Mouse (Mus musculus) thymus, adult 18-20 months (tissue): Measurements from ENCODE around the gene Pbx1.

Source experiments
- DNase-seq, 2 experiments: peaks; one replicate each; pipeline ENCODE4 v3.0.0; 2022; ENCODE audit warnings: mixed read lengths in 2 of 2

Gene Pbx1

DNA sequence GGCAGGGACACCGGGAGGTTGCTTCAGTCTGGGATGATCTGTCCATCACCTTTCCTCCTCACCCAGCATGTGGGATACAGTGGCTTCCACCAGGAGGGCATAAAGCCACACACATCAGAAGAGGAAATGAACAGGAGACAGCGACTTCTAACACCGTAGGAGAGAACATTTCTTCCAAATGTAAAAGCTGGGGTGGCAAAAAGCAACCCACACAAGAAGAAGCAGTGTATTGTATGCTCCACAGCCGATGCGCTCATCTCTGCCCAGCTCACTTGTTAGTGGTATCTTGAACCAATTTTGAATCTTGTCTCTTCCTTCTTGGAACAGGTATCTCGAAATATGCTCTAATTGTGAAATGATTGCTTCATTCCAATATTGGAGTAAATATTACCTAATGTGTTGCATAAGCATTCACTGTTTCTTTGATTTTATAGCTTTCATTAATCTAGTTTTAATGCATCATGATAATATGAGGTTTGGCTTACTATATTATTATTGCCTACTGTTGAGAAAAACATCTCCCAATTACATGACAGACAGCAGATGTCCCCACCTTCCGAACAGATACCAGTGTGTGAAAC, 95.7 kb downstream of the Pbx1 start:
- DNase-seq, result no peak

DNA sequence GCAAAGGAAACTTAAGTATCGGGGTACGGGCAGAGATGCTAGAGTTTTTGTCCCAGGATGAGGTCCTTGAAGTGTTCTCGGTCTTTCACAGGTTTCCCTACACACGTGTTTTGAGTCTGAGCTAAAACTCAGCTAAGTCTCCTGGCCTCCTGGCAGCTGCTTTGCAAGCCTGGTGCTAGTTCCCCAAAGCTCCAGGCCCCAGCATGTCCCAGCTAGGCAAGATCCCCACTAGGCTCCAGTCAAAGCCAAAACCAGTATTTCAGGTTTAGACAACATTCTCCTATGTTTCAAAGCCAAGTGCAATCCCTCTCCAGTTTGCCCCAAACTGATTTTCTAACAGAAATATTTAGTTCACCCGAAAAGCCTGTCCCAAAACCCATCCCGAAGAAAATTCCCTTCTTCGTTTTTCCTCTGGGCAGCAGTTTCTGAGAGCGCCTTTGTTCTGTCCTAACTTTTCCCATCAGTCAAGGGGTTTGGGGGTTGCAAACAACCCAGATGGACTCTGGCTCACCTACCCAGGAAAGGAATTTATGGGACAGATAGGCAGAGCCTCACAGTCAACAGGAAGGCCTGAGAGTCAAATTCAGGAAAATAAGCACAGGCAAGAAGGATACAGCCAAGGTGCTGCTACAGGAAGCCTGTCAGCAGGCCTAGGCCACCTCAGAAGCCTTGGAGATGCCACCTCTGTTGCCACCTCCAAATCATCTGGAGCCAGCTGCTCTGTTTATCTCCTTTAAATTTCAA, 97.1 kb downstream of the Pbx1 start:
- no peak for DNase-seq

- DNase-seq, result no peak
Observed at GRCm38 (mm10) chr1:168332056-168332455, 100.0 kb downstream of the Pbx1 start.

- DNase-seq, result no peak
Observed at GRCm38 (mm10) chr1:168328236-168328605, 103.8 kb downstream of the Pbx1 start.

- DNase-seq, result no peak
Observed at GRCm38 (mm10) chr1:168327405-168328235, 104.5 kb downstream of the Pbx1 start.

- no peak for DNase-seq
Observed at GRCm38 (mm10) chr1:168325786-168326185, 106.3 kb downstream of the Pbx1 start.

- no peak for DNase-seq
Observed at GRCm38 (mm10) chr1:168324306-168325085, 107.6 kb downstream of the Pbx1 start.

DNA sequence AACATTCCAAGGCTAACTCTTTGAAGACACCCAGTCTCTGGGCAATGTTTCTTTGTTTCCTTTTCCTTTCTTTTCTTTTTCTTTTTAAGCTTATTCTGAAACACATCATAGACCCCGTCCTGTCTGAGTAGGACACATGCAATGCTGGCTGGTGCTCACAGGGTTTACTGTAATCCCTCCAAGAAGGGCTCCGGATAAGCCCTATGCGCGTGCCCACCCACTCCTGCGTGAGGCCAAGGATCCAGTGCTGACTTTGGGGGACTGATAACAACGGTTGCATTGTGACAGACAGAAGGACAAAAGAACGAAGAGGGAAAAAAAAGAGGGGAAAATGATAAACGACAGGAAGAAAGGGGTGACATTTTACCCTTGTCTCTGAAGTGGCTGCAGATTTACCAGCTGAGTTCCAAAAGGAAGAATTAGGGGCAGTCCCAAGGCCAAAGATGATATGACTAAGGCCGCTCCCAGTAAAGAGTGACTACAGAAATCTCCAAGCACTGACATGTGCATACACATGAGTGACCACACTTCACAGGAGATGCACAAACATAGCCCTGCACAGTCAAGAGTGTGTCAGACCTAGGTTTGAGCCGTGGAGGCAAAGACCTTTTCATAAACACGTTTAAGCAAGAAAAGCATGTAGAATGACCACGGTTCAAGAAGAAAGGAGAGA, 108.5 kb downstream of the Pbx1 start:
- DNase-seq, result no peak

DNA sequence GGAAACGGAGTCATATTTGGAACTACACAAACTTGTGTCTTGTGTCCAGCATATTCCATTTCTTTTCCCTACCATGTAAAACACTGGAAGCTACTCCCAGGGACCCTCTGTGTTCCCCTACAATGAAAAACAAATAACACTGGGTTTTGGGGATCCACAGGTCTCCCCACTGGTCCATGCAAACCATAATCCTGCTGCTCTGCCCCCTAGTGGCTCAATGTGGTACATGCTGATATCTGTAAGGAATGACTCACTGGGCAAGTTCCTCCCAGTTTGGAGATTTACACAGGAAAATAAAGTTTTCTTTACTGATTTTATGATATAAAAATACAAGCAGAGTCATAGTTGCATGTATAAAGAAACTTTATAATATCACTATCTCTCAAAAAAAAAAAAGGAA, 109.2 kb downstream of the Pbx1 start:
- DNase-seq, result no peak

GRCm38 (mm10) chr1:168319695-168320094, 112.4 kb downstream of the Pbx1 start:
- DNase-seq, result no peak

DNA sequence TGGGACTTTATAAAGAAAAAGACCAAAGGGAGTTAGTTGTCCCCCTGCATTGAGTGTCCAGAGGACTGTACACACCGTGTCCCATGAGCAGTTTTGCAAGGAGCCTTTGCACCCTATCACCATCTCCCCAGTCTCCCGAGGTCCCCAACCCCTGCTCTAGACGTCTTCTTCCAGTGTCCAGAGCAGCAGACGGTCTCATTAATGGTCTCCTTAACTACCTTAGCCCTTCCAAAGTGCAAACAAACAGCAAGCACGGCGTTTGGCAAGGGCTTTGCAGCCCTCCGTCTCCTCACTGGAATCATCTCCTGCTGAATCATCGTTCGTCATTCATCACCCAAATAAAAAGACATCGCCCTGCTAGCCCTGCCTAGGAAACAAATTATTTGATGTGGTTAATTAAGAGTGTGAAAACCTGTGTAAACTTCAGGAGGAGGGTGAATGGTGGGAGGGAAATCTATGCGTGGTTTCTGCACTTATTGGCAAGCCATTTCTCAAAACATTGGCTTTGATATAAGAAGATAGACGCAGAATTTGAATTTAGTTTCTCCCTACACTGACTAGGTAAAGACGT, 113.1 kb downstream of the Pbx1 start:
- DNase-seq, result no peak

DNA sequence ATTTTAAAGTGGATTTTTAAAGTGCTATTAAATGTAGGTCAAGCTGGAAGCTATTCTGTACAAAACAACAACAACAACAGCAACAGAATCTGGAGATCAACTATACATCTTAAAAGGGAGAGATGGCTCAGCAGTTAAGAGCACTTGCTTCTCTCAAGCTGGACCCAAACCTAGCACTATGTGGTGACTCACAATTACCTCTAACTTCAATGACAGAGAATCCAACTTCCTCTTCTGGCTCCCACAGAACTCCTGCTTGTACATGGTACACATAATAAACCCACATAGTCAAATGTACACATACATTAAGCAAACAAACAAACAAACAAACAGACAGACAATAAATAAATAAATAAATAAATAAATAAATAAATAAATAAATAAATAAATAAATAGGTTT, 118.3 kb downstream of the Pbx1 start:
- DNase-seq, result no peak

DNA sequence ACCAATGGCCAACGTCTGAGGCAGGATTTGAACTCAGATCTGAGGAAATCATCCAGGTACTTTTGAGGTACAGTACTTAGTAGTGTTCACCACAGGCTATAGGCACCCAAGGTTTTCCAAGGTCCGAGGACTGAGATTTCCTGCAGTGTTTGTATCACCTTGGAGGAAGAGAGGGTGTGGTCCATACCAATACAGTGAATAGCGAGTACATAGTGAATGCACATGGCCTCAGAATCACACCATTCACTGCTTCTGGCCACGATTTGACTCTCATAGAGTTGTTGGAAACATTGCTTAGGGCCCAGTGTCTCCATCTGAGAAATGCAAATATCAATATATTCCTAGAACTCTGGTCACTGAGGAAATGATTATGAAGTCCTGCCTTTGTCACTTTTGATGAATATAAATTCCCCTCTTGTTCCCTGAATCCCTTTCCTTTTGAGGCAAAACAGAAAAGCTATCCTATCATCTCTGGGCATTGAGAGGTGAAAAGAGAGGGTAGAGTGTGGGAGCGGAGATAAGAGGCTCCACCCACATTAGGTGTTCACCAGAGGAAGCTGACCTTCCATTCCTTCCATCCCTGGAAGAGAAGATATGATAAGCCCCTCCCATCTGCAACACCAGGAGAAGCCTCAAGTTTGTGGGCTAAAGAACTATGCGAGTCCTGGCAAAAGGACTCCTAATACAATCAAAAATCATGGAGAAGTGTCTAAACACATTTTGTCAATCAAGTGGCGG, 119.2 kb downstream of the Pbx1 start:
- DNase-seq, result no peak

GRCm38 (mm10) chr1:168309101-168309521, 123.0 kb downstream of the Pbx1 start:
- DNase-seq, result no peak

DNA sequence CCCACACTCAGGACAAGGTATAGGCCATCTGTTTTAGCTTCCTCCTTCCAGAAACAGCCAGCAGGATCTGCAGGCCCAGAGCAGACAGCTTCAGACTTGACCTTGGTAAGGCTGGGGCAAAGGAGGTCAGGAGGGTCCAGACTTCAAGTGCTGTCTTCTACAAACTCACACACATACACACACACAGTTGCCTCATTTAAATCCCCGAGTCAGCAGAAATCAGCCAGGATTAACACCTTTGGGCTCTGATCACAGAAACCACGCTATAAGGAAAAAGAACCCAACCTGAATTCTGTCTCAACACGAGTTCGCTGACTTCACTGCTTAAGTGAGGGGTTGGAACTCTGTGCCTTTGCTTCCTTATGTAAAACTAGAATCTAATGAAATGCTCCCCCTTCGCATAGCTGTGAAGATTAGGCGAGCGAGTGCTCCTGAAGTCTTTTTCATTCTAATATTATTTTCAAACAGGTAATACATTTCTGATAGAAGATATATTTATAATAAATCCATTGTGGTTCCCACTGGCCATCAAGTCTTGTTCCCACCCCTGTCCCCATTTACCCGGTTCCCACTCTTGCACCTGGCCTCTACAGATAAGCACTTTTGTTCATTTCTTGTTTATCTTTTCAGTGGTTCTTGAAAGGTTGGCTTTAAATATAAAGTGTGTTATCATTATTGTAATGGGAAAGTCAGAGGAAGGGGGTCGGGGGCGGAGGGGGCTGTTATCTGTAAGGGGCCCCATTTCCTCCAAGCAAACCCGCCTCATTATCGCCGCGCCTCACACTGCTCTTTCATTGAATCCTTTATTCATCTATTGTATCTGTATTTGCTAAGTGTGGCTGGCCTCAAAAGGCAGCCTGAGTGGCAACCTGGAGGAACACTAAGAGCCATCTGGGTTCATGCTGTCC, 124.5 kb downstream of the Pbx1 start:
- no peak for DNase-seq

DNA sequence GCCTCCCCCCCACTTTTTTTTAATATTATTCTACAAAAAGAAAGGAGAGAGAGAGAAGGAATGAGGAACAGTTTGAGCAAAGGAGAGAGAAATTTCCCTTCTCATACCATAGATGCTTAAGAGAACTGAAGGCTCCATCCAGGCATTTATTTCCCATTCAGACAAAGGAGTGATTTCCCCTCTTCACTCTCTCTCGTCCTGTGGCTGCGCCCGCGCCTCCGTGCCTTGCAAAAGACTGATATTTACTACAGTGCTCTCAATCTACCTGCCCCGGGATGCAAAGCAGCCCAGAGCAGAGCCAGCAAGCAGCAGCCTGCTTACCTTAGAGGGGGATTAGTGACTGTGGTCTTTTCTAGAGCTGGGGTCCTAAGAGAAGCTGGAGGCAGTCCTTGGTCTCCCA, 131.6 kb downstream of the Pbx1 start:
- DNase-seq, result no peak

- no peak for DNase-seq
Observed at GRCm38 (mm10) chr1:168299928-168300365, 132.1 kb downstream of the Pbx1 start.

DNA sequence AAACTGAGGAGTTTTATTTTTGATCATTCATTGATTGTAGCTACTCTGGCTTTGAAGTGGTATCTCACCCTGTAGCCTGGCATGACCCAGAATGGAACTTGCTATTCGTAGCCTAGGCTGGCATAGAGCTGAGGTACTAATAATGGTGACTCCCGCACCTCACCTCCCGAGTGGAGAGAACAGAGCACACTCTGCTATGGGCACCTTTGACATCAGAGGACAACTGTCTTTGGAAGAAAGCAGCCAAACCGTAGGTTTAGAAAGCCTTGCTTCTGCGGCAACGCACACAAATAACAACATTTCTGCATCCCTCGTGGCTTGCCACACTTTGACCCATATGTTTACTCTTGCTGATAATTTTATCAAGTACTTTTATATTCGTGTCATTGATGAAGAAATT, 132.9 kb downstream of the Pbx1 start:
- DNase-seq, result no peak

DNA sequence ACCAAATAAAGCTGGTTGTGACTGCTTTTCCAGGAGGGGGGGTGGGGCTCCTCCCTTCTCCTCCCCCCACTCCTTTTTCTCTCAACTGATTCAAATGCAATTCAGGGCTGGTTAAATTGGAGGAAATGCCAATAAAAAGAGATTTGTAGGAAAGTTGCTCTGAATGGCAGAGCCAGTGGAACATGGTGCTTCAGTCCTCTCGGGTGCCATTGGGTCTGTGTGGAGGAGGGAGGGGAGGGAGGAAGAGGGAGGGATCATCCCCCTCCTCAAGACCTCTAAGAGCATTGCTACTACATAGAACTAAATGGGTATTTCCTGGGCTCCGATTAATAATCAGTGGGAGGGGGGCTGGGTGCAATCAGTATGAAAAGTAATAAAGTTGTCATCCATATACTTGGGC, 135.8 kb downstream of the Pbx1 start:
- DNase-seq, result no peak

DNA sequence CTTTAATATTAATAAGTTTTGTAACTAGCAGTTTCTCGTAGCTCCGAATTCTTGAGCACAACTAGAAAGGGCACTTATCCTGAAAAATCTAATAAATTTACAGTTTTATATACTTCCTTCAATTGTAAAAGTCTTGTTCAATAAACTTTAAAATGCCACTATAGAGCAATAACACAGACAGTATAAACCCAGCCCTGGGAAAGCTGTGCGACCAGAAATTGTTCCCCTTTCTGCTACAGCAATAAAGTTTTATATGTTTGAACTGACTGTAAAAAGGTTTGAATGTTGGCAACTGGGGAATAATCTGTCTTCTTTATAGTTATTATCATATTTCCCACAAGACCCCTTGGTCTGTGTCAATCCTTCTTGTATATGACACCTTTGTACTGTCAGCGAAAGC, 136.3 kb downstream of the Pbx1 start:
- no peak for DNase-seq
